Mouse (Mus musculus): Measurements from ENCODE around the gene Mn1. TPM values are rescaled to one million over a fixed set of nuclear protein-coding genes. Genes with fewer than 3 reads are reported as not detected.
A peak's percentile ranks its signal among the peaks of the same experiment; 100 is the strongest.

The Mn1 gene
- total and polyA plus RNA-seq, 3 experiments, result 5.5 to 23.9 (median 18.7) TPM

- H3K27me3 ChIP-seq (ENCODE audit: control insufficient read depth, insufficient read depth, low read length), result no peaks in the 10 kb centered on the region
- 31% methylated on average over 15 of the region's 15 CpGs for WGBS
- peaks cover 4% of the 10 kb centered on the region for H3K4me1 ChIP-seq (ENCODE audit: control insufficient read depth, insufficient read depth, low read length)
- no peak overlapping the region for H3K4me3 ChIP-seq
- intact Hi-C loops (cut with DNase I), result no loop called here
- H3K36me3 ChIP-seq (ENCODE audit: control insufficient read depth, insufficient read depth, low read length), result no peaks in the 10 kb centered on the region
- no peak overlapping the region for H3K9ac ChIP-seq (ENCODE audit: low read depth, low read length)
- H3K79me2 ChIP-seq (replicated peaks; ENCODE audit: control insufficient read depth, insufficient read depth, low read length), result no peaks in the 10 kb centered on the region
- TF ChIP-seq CTCF (IDR thresholded peaks at IDR 0.05) (no peak), EP300 (IDR thresholded peaks at IDR 0.05; ENCODE audit: insufficient read depth, low read depth, low read length) (no peak), POLR2A (IDR thresholded peaks at IDR 0.05; ENCODE audit: insufficient read depth, low read depth, low read length) (no peak)
- no peak for DNase-seq
- H3K27ac ChIP-seq, result no peak overlapping the region
These were observed 22.7 kb upstream of the Mn1 start for GRCm38 (mm10) chr5:111394198-111395053.

DNA sequence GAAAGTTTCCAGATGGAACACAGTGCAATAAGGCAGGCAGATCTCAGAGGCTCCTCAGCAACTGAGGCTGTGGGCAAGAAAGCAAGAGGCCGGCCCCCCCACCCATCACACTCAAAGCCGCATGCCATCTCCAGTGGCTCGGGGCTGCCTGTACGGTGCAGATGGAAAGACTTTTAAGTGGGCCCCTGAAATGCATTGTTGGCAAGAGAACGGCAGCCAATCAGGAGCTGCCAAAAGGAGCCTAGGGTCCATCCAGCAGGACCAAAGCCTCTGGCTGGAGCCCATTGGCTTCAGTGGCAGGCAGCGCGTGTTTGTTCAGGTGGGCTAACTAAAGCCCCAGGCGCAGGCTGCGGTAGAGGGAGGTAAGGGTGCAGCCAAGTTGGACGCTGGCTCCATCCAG is 21.4 kb upstream of the Mn1 start:
- 75% methylated on average over 10 of the region's 10 CpGs for WGBS

DNA sequence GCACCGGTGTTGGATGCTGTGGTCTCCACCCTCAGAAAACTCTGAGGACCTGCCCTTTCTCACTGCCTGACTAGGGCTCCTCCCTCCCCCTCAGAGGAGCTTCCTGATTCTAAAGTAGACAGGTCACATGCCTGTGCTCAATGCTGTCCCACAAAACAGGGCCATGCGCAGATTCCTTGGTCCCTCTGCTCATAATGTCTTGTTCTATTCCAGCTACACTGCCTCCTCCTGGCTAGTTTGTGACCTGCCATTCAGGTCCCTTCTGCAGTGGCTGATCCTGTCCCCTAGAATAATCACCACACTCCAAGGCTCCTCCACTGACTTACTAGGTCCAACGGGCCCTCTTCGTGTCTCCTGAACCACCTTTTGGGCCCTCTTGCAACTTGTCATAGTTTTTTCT is 21.0 kb upstream of the Mn1 start:
- H3K9ac ChIP-seq (ENCODE audit: low read depth, low read length), result no peak overlapping the region
- WGBS, result 79% methylated on average over 4 of the region's 4 CpGs
- no peak overlapping the region for H3K27ac ChIP-seq
- no peaks in the 10 kb centered on the region for H3K36me3 ChIP-seq (ENCODE audit: control insufficient read depth, insufficient read depth, low read length)
- DNase-seq, result no peak
- peaks cover 4% of the 10 kb centered on the region for H3K4me1 ChIP-seq (ENCODE audit: control insufficient read depth, insufficient read depth, low read length)
- H3K4me3 ChIP-seq, result no peak overlapping the region
- TF ChIP-seq CTCF (IDR thresholded peaks at IDR 0.05), result no peak
- TF ChIP-seq EP300 (IDR thresholded peaks at IDR 0.05; ENCODE audit: insufficient read depth, low read depth, low read length), result no peak
- TF ChIP-seq POLR2A (IDR thresholded peaks at IDR 0.05; ENCODE audit: insufficient read depth, low read depth, low read length), result no peak
- intact Hi-C loops (cut with DNase I), result no loop called here
- H3K27me3 ChIP-seq (ENCODE audit: control insufficient read depth, insufficient read depth, low read length), result no peaks in the 10 kb centered on the region
- H3K79me2 ChIP-seq (replicated peaks; ENCODE audit: control insufficient read depth, insufficient read depth, low read length), result no peaks in the 10 kb centered on the region

More for the DNA sequence above, 21.4 kb upstream of the Mn1 start:
- no peak overlapping the region for H3K4me3 ChIP-seq
- H3K4me1 ChIP-seq (ENCODE audit: control insufficient read depth, insufficient read depth, low read length), result peaks cover 4% of the 10 kb centered on the region
- H3K36me3 ChIP-seq (ENCODE audit: control insufficient read depth, insufficient read depth, low read length), result no peaks in the 10 kb centered on the region
- intact Hi-C loops (cut with DNase I), result no loop called here
- no peaks in the 10 kb centered on the region for H3K79me2 ChIP-seq (replicated peaks; ENCODE audit: control insufficient read depth, insufficient read depth, low read length)
- no peak for DNase-seq
- no peaks in the 10 kb centered on the region for H3K27me3 ChIP-seq (ENCODE audit: control insufficient read depth, insufficient read depth, low read length)
- H3K9ac ChIP-seq (ENCODE audit: low read depth, low read length), result no peak overlapping the region
- no peak for TF ChIP-seq POLR2A (IDR thresholded peaks at IDR 0.05; ENCODE audit: insufficient read depth, low read depth, low read length)
- no peak for TF ChIP-seq EP300 (IDR thresholded peaks at IDR 0.05; ENCODE audit: insufficient read depth, low read depth, low read length)
- TF ChIP-seq CTCF (IDR thresholded peaks at IDR 0.05), result no peak
- no peak overlapping the region for H3K27ac ChIP-seq

DNA sequence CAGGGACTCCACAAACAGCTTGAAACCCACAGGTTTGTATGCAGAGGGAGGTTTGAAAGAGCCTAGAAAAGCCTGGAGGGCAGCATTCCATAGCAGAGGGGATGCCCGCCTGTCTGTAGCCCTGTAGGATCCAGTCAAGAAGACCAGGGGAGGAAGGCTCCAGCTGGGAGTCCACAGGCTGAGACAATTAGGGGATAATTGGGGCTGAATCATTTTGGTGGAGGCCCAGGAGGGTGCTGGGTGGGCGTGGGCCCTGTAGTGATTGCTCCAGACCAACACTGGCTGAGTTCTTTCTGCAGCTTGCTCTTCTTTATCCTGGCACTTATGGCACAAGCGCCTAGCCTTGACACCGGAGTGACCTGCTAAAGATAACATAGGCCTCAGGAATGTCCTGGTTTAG is 18.7 kb upstream of the Mn1 start:
- H3K27me3 ChIP-seq (ENCODE audit: control insufficient read depth, insufficient read depth, low read length), result no peaks in the 10 kb centered on the region
- peaks cover 6% of the 10 kb centered on the region for H3K4me1 ChIP-seq (ENCODE audit: control insufficient read depth, insufficient read depth, low read length)
- no peak overlapping the region for H3K27ac ChIP-seq
- DNase-seq, result no peak
- H3K9ac ChIP-seq (ENCODE audit: low read depth, low read length), result no peak overlapping the region
- H3K36me3 ChIP-seq (ENCODE audit: control insufficient read depth, insufficient read depth, low read length), result no peaks in the 10 kb centered on the region
- no peak overlapping the region for H3K4me3 ChIP-seq
- 67% methylated on average over 4 of the region's 4 CpGs for WGBS
- intact Hi-C loops (cut with DNase I), result no loop called here
- TF ChIP-seq CTCF (IDR thresholded peaks at IDR 0.05), result no peak
- TF ChIP-seq EP300 (IDR thresholded peaks at IDR 0.05; ENCODE audit: insufficient read depth, low read depth, low read length), result no peak
- no peak for TF ChIP-seq POLR2A (IDR thresholded peaks at IDR 0.05; ENCODE audit: insufficient read depth, low read depth, low read length)
- no peaks in the 10 kb centered on the region for H3K79me2 ChIP-seq (replicated peaks; ENCODE audit: control insufficient read depth, insufficient read depth, low read length)

DNA sequence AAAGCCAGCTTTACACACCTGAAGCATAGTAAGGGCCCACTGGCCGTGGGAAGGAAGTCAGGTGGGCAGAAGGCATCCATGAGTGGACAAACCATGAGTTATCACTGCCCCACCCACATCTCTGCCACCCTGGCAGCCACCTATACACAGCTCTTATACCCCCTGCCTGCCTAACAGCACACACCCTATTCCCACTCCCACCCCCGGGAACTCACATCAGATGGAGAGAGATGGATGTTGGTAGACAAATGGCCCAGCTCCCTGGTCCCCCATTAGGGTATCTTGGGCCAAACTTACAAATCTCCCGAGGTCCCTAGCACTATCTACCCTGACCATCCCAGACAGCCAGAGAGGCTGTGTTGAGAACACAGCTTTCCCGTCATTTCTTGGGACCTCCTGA is 17.9 kb upstream of the Mn1 start:
- TF ChIP-seq CTCF (IDR thresholded peaks at IDR 0.05), result no peak
- TF ChIP-seq POLR2A (IDR thresholded peaks at IDR 0.05; ENCODE audit: insufficient read depth, low read depth, low read length), result no peak
- TF ChIP-seq EP300 (IDR thresholded peaks at IDR 0.05; ENCODE audit: insufficient read depth, low read depth, low read length), result no peak
- intact Hi-C loops (cut with DNase I), result no loop called here

GRCm38 (mm10) chr5:111401879-111402650 is 15.1 kb upstream of the Mn1 start:
- Histone ChIP-seq H3K4me1 (ENCODE audit: control insufficient read depth, insufficient read depth, low read length) (peaks cover 2% of the 10 kb centered on the region), H3K27me3 (ENCODE audit: control insufficient read depth, insufficient read depth, low read length) (no peaks in the 10 kb centered on the region), H3K27ac (no peak overlapping the region), H3K9ac (ENCODE audit: low read depth, low read length) (no peak overlapping the region), H3K4me3 (no peak overlapping the region), H3K36me3 (ENCODE audit: control insufficient read depth, insufficient read depth, low read length) (no peaks in the 10 kb centered on the region), H3K79me2 (replicated peaks; ENCODE audit: control insufficient read depth, insufficient read depth, low read length) (no peaks in the 10 kb centered on the region)
- TF ChIP-seq EP300 (IDR thresholded peaks at IDR 0.05; ENCODE audit: insufficient read depth, low read depth, low read length) (peak; percentile 60; the same call in 1 of the 2 replicates), CTCF (IDR thresholded peaks at IDR 0.05) (no peak)
- intact Hi-C loops (cut with DNase I), result no loop called here
- no peak for DNase-seq
- 74% methylated on average over 19 of the region's 19 CpGs for WGBS

More for the DNA sequence above, 17.9 kb upstream of the Mn1 start:
- 77% methylated on average over 4 of the region's 4 CpGs for WGBS
- H3K4me3 ChIP-seq, result no peak overlapping the region
- DNase-seq, result no peak
- no peaks in the 10 kb centered on the region for H3K27me3 ChIP-seq (ENCODE audit: control insufficient read depth, insufficient read depth, low read length)
- no peak overlapping the region for H3K27ac ChIP-seq
- no peaks in the 10 kb centered on the region for H3K36me3 ChIP-seq (ENCODE audit: control insufficient read depth, insufficient read depth, low read length)
- no peaks in the 10 kb centered on the region for H3K79me2 ChIP-seq (replicated peaks; ENCODE audit: control insufficient read depth, insufficient read depth, low read length)
- no peak overlapping the region for H3K9ac ChIP-seq (ENCODE audit: low read depth, low read length)
- peaks cover 2% of the 10 kb centered on the region for H3K4me1 ChIP-seq (ENCODE audit: control insufficient read depth, insufficient read depth, low read length)

All from heart, adult 2 months (tissue).